Mouse (Mus musculus) ZHBTc4 (cell line): Measurements from ENCODE around the gene Cit.
A peak's percentile ranks its signal among the peaks of the same experiment; 100 is the strongest.

Experiments used
- DNase-seq: peaks from one replicate; pipeline ENCODE4 v3.0.0-alpha.2; 2011; ENCODE audit warnings: low read depth, low spot score

The Cit gene

GRCm38 (mm10) chr5:115909106-115909505 lies 64.0 kb downstream of the Cit start:
- no peak for DNase-seq

- no peak for DNase-seq
Measured at GRCm38 (mm10) chr5:115910491-115910890, 65.4 kb downstream of the Cit start.

GRCm38 (mm10) chr5:115915481-115915880 lies 70.4 kb downstream of the Cit start:
- DNase-seq = no peak

GRCm38 (mm10) chr5:115917960-115918359 lies 72.9 kb downstream of the Cit start:
- DNase-seq = no peak

GRCm38 (mm10) chr5:115918597-115919351 lies 73.7 kb downstream of the Cit start:
- DNase-seq = no peak

GRCm38 (mm10) chr5:115921990-115922389 lies 76.9 kb downstream of the Cit start:
- DNase-seq = no peak

- no peak for DNase-seq
Measured at GRCm38 (mm10) chr5:115924946-115925345, 79.9 kb downstream of the Cit start.

- DNase-seq = peak; percentile 77
Measured at GRCm38 (mm10) chr5:115928786-115929507, 83.9 kb downstream of the Cit start.

- no peak for DNase-seq
Measured at GRCm38 (mm10) chr5:115932325-115932724, 87.2 kb downstream of the Cit start.

GRCm38 (mm10) chr5:115936851-115937250 lies 91.8 kb downstream of the Cit start:
- DNase-seq = no peak

GRCm38 (mm10) chr5:115937566-115937965 lies 92.5 kb downstream of the Cit start:
- DNase-seq = no peak

- no peak for DNase-seq
Measured at GRCm38 (mm10) chr5:115938999-115939398, 93.9 kb downstream of the Cit start.

- peak; percentile 75 for DNase-seq
Measured at GRCm38 (mm10) chr5:115942389-115942788, 97.3 kb downstream of the Cit start.

GRCm38 (mm10) chr5:115944791-115945490 lies 99.9 kb downstream of the Cit start:
- DNase-seq = peak; percentile 58

GRCm38 (mm10) chr5:115947622-115948353 lies 102.7 kb downstream of the Cit start:
- no peak for DNase-seq

GRCm38 (mm10) chr5:115950936-115951335 lies 105.9 kb downstream of the Cit start:
- DNase-seq = peak; percentile 64

- DNase-seq = peak; percentile 83
Measured at GRCm38 (mm10) chr5:115953173-115953572, 108.1 kb downstream of the Cit start.

- DNase-seq = no peak
Measured at GRCm38 (mm10) chr5:115954084-115954483, 109.0 kb downstream of the Cit start.

GRCm38 (mm10) chr5:115954549-115954948 lies 109.5 kb downstream of the Cit start:
- DNase-seq = no peak

- no peak for DNase-seq
Measured at GRCm38 (mm10) chr5:115955131-115955530, 110.1 kb downstream of the Cit start.

GRCm38 (mm10) chr5:115956048-115956447 lies 111.0 kb downstream of the Cit start:
- peak; percentile 73 for DNase-seq

- DNase-seq = peak; percentile 65
Measured at GRCm38 (mm10) chr5:115957177-115957576, 112.1 kb downstream of the Cit start.
